Mouse (Mus musculus): ENCODE measurements around the gene Kcnk10. TPM values are rescaled to one million over a fixed set of nuclear protein-coding genes. Genes with fewer than 3 reads are reported as not detected.
A peak's percentile ranks its signal among the peaks of the same experiment; 100 is the strongest.
"Not testable (repeated sequence)": the region's sequence is repeated elsewhere in the genome, so short reads cannot be mapped to it uniquely, and the experiment has no call there.

The Kcnk10 gene
- polyA plus RNA-seq (2015; fragmentation: Nextera tagmentation; extraction: Ambion mirVana): 0.10 and 0.20 TPM in 2 replicates

GRCm38 (mm10) chr12:98577861-98578360 lies at the start of gene Kcnk10:
Gene Kcnk10, minus strand, starts transcription at chr12:98578310.
- no peaks in the 10 kb centered on the region for H3K9me3 ChIP-seq (ENCODE audit: control insufficient read depth, low read length)
- no peak for ATAC-seq (ENCODE audit: low read depth)
- H3K4me1 ChIP-seq (replicated peaks; ENCODE audit: control insufficient read depth, insufficient read depth, low read length): peaks cover 7% of the 10 kb centered on the region; the same call in 1 of the 2 replicates
- no peak within 1 kb of the TSS for H3K9ac ChIP-seq (ENCODE audit: low read length)
- WGBS: under 1% methylated on average over 22 of the region's 22 CpGs
- peaks cover 59% of the 10 kb centered on the region for H3K27me3 ChIP-seq (ENCODE audit: control insufficient read depth, insufficient read depth, low read depth, low read length)
- H3K4me3 ChIP-seq (ENCODE audit: low read length): no peak within 1 kb of the TSS
- no peak within 1 kb of the TSS for H3K27ac ChIP-seq (ENCODE audit: low read length)
- no peaks in the 10 kb centered on the region for H3K36me3 ChIP-seq (ENCODE audit: control insufficient read depth, insufficient read depth, low read length)
- H3K4me2 ChIP-seq (ENCODE audit: low read depth, low read length): peak within 1 kb of the TSS; percentile 22; the same call in 1 of the 2 replicates

- 3% methylated on average over 31 of the region's 32 CpGs for WGBS
Measured at GRCm38 (mm10) chr12:98627392-98628259, 49.5 kb upstream of the Kcnk10 start, which contains the start of gene Spata7. Gene Spata7, plus strand, starts transcription at chr12:98628157.

GRCm38 (mm10) chr12:98623266-98623665 lies 45.2 kb upstream of the Kcnk10 start:
- H3K9ac ChIP-seq (ENCODE audit: low read length); H3K4me2 ChIP-seq (ENCODE audit: low read depth, low read length); H3K4me1 ChIP-seq (replicated peaks; ENCODE audit: control insufficient read depth, insufficient read depth, low read length); H3K27me3 ChIP-seq (ENCODE audit: control insufficient read depth, insufficient read depth, low read depth, low read length); H3K36me3 ChIP-seq (ENCODE audit: control insufficient read depth, insufficient read depth, low read length); H3K9me3 ChIP-seq (ENCODE audit: control insufficient read depth, low read length); H3K4me3 ChIP-seq (ENCODE audit: low read length); H3K27ac ChIP-seq (ENCODE audit: low read length); ATAC-seq (ENCODE audit: low read depth): not testable (repeated sequence)
- 84% methylated on average over 10 of the region's 10 CpGs for WGBS

More at GRCm38 (mm10) chr12:98627392-98628259, 49.5 kb upstream of the Kcnk10 start, which contains the start of gene Spata7:
- ATAC-seq (ENCODE audit: low read depth): peak; percentile 98
- Histone ChIP-seq H3K9ac (ENCODE audit: low read length) (peak within 1 kb of the TSS; percentile 82), H3K4me3 (ENCODE audit: low read length) (peak within 1 kb of the TSS; percentile 90), H3K27ac (ENCODE audit: low read length) (peak within 1 kb of the TSS; percentile 22; the same call in 1 of the 2 replicates), H3K4me2 (ENCODE audit: low read depth, low read length) (peak within 1 kb of the TSS; percentile 84), H3K9me3 (ENCODE audit: control insufficient read depth, low read length) (peaks cover 2% of the 10 kb centered on the region; the same call in 1 of the 2 replicates), H3K36me3 (ENCODE audit: control insufficient read depth, insufficient read depth, low read length) (no peaks in the 10 kb centered on the region), H3K27me3 (ENCODE audit: control insufficient read depth, insufficient read depth, low read depth, low read length) (no peaks in the 10 kb centered on the region), H3K4me1 (replicated peaks; ENCODE audit: control insufficient read depth, insufficient read depth, low read length) (peaks cover 5% of the 10 kb centered on the region)

GRCm38 (mm10) chr12:98620922-98621321 lies 42.8 kb upstream of the Kcnk10 start:
- not testable (repeated sequence) for ATAC-seq (ENCODE audit: low read depth); H3K27ac ChIP-seq (ENCODE audit: low read length); H3K4me1 ChIP-seq (replicated peaks; ENCODE audit: control insufficient read depth, insufficient read depth, low read length); H3K9ac ChIP-seq (ENCODE audit: low read length); H3K4me3 ChIP-seq (ENCODE audit: low read length); H3K27me3 ChIP-seq (ENCODE audit: control insufficient read depth, insufficient read depth, low read depth, low read length); H3K36me3 ChIP-seq (ENCODE audit: control insufficient read depth, insufficient read depth, low read length); H3K9me3 ChIP-seq (ENCODE audit: control insufficient read depth, low read length); H3K4me2 ChIP-seq (ENCODE audit: low read depth, low read length)
- 42% methylated on average over 6 of the region's 6 CpGs for WGBS

- no peak overlapping the region for H3K9ac ChIP-seq (ENCODE audit: low read length)
- H3K4me3 ChIP-seq (ENCODE audit: low read length): no peak overlapping the region
- no peaks in the 10 kb centered on the region for H3K36me3 ChIP-seq (ENCODE audit: control insufficient read depth, insufficient read depth, low read length)
- H3K4me1 ChIP-seq (replicated peaks; ENCODE audit: control insufficient read depth, insufficient read depth, low read length): no peaks in the 10 kb centered on the region
- H3K27me3 ChIP-seq (ENCODE audit: control insufficient read depth, insufficient read depth, low read depth, low read length): no peaks in the 10 kb centered on the region
- no peak overlapping the region for H3K27ac ChIP-seq (ENCODE audit: low read length)
- 39% methylated on average over 2 of the region's 2 CpGs for WGBS
- H3K4me2 ChIP-seq (ENCODE audit: low read depth, low read length): no peak overlapping the region
- H3K9me3 ChIP-seq (ENCODE audit: control insufficient read depth, low read length): no peaks in the 10 kb centered on the region
- ATAC-seq (ENCODE audit: low read depth): no peak
Measured at GRCm38 (mm10) chr12:98619496-98619895, 41.4 kb upstream of the Kcnk10 start.

GRCm38 (mm10) chr12:98615746-98616145 lies 37.6 kb upstream of the Kcnk10 start:
- no peak overlapping the region for H3K4me2 ChIP-seq (ENCODE audit: low read depth, low read length)
- no peak overlapping the region for H3K4me3 ChIP-seq (ENCODE audit: low read length)
- no peak overlapping the region for H3K9ac ChIP-seq (ENCODE audit: low read length)
- H3K27ac ChIP-seq (ENCODE audit: low read length): no peak overlapping the region
- no peak for ATAC-seq (ENCODE audit: low read depth)
- H3K36me3 ChIP-seq (ENCODE audit: control insufficient read depth, insufficient read depth, low read length): no peaks in the 10 kb centered on the region
- no peaks in the 10 kb centered on the region for H3K4me1 ChIP-seq (replicated peaks; ENCODE audit: control insufficient read depth, insufficient read depth, low read length)
- 35% methylated on average over 5 of the region's 5 CpGs for WGBS
- no peaks in the 10 kb centered on the region for H3K9me3 ChIP-seq (ENCODE audit: control insufficient read depth, low read length)
- no peaks in the 10 kb centered on the region for H3K27me3 ChIP-seq (ENCODE audit: control insufficient read depth, insufficient read depth, low read depth, low read length)

GRCm38 (mm10) chr12:98614910-98615508 lies 36.9 kb upstream of the Kcnk10 start:
- H3K9ac ChIP-seq (ENCODE audit: low read length): no peak overlapping the region
- H3K27ac ChIP-seq (ENCODE audit: low read length): no peak overlapping the region
- 82% methylated on average over 3 of the region's 3 CpGs for WGBS
- ATAC-seq (ENCODE audit: low read depth): no peak
- no peaks in the 10 kb centered on the region for H3K9me3 ChIP-seq (ENCODE audit: control insufficient read depth, low read length)
- no peaks in the 10 kb centered on the region for H3K4me1 ChIP-seq (replicated peaks; ENCODE audit: control insufficient read depth, insufficient read depth, low read length)
- H3K4me2 ChIP-seq (ENCODE audit: low read depth, low read length): no peak overlapping the region
- no peaks in the 10 kb centered on the region for H3K27me3 ChIP-seq (ENCODE audit: control insufficient read depth, insufficient read depth, low read depth, low read length)
- H3K4me3 ChIP-seq (ENCODE audit: low read length): no peak overlapping the region
- no peaks in the 10 kb centered on the region for H3K36me3 ChIP-seq (ENCODE audit: control insufficient read depth, insufficient read depth, low read length)

- Histone ChIP-seq H3K9me3 (ENCODE audit: control insufficient read depth, low read length) (no peaks in the 10 kb centered on the region), H3K27ac (ENCODE audit: low read length) (no peak overlapping the region), H3K4me1 (replicated peaks; ENCODE audit: control insufficient read depth, insufficient read depth, low read length) (no peaks in the 10 kb centered on the region), H3K36me3 (ENCODE audit: control insufficient read depth, insufficient read depth, low read length) (no peaks in the 10 kb centered on the region), H3K4me2 (ENCODE audit: low read depth, low read length) (no peak overlapping the region), H3K27me3 (ENCODE audit: control insufficient read depth, insufficient read depth, low read depth, low read length) (no peaks in the 10 kb centered on the region), H3K9ac (ENCODE audit: low read length) (no peak overlapping the region), H3K4me3 (ENCODE audit: low read length) (no peak overlapping the region)
- WGBS: 68% methylated on average over 3 of the region's 3 CpGs
- ATAC-seq (ENCODE audit: low read depth): no peak
Measured at GRCm38 (mm10) chr12:98610341-98610740, 32.2 kb upstream of the Kcnk10 start.

- Histone ChIP-seq H3K4me2 (ENCODE audit: low read depth, low read length) (no peak overlapping the region), H3K36me3 (ENCODE audit: control insufficient read depth, insufficient read depth, low read length) (no peaks in the 10 kb centered on the region), H3K9me3 (ENCODE audit: control insufficient read depth, low read length) (no peaks in the 10 kb centered on the region), H3K4me1 (replicated peaks; ENCODE audit: control insufficient read depth, insufficient read depth, low read length) (no peaks in the 10 kb centered on the region), H3K4me3 (ENCODE audit: low read length) (no peak overlapping the region), H3K27me3 (ENCODE audit: control insufficient read depth, insufficient read depth, low read depth, low read length) (no peaks in the 10 kb centered on the region), H3K27ac (ENCODE audit: low read length) (no peak overlapping the region), H3K9ac (ENCODE audit: low read length) (no peak overlapping the region)
- WGBS: 56% methylated on average over 5 of the region's 5 CpGs
- no peak for ATAC-seq (ENCODE audit: low read depth)
Measured at GRCm38 (mm10) chr12:98606595-98607290, 28.6 kb upstream of the Kcnk10 start.

All from lung, embryonic 16.5 days (tissue).